Mouse (Mus musculus): Measurements from ENCODE around the gene Ugt2b1. TPM values are rescaled to one million over a fixed set of nuclear protein-coding genes. Genes with fewer than 3 reads are reported as not detected.
"Not testable (repeated sequence)": the region's sequence is repeated elsewhere in the genome, so short reads cannot be mapped to it uniquely, and the experiment has no call there.

Ugt2b1 gene
- not detected for polyA plus RNA-seq (2012; fragmentation: generic; extraction: Trizol)
- long read RNA-seq, experiment 1: 0 reads
- long read RNA-seq, experiment 2: 0 reads

- TF ChIP-seq CTCF (IDR thresholded peaks at IDR 0.05; ENCODE audit: control insufficient read depth, insufficient read depth, insufficient read length) (no peak), USF1 (IDR thresholded peaks at IDR 0.05; ENCODE audit: low read depth) (no peak), MYOD1 (IDR thresholded peaks at IDR 0.05; ENCODE audit: control insufficient read depth, insufficient read length, low read depth) (no peak), CEBPB (IDR thresholded peaks at IDR 0.05; ENCODE audit: low read depth) (no peak), MAX (IDR thresholded peaks at IDR 0.05) (no peak), FOSL1 (IDR thresholded peaks at IDR 0.05; ENCODE audit: insufficient read depth, low read length, poor library complexity, severe bottlenecking) (no peak), MYOG (IDR thresholded peaks at IDR 0.05; ENCODE audit: control insufficient read depth, extremely low read depth, insufficient read length) (no peak)
- no peak within 1 kb of the TSS for H3ac ChIP-seq (ENCODE audit: control insufficient read depth, insufficient read length, low read depth)
- H3K79me2 ChIP-seq (ENCODE audit: control insufficient read depth, insufficient read depth): no peaks in the 10 kb centered on the region
- no peaks in the 10 kb centered on the region for H3K36me3 ChIP-seq (ENCODE audit: control insufficient read depth, insufficient read depth)
- no peak within 1 kb of the TSS for H3K4me3 ChIP-seq (ENCODE audit: insufficient read depth, poor library complexity, severe bottlenecking)
- H3K27me3 ChIP-seq (ENCODE audit: control insufficient read depth, insufficient read depth, insufficient read length): no peaks in the 10 kb centered on the region
- no peaks in the 10 kb centered on the region for H3K79me3 ChIP-seq (ENCODE audit: low read depth)
Measured at GRCm38 (mm10) chr5:86926426-86926825, at the start of gene Ugt2b1. Gene Ugt2b1, minus strand, starts transcription at chr5:86926530.

GRCm38 (mm10) chr5:86967271-86967670 is 40.9 kb upstream of the Ugt2b1 start:
- H3K27me3 ChIP-seq (ENCODE audit: control insufficient read depth, insufficient read depth, insufficient read length); H3K79me2 ChIP-seq (ENCODE audit: control insufficient read depth, insufficient read depth); H3K36me3 ChIP-seq (ENCODE audit: control insufficient read depth, insufficient read depth); H3ac ChIP-seq (ENCODE audit: control insufficient read depth, insufficient read length, low read depth); H3K79me3 ChIP-seq (ENCODE audit: low read depth); H3K4me3 ChIP-seq (ENCODE audit: insufficient read depth, poor library complexity, severe bottlenecking): not testable (repeated sequence)

GRCm38 (mm10) chr5:86962849-86963248 is 36.5 kb upstream of the Ugt2b1 start:
- H3ac ChIP-seq (ENCODE audit: control insufficient read depth, insufficient read length, low read depth); H3K79me3 ChIP-seq (ENCODE audit: low read depth); H3K36me3 ChIP-seq (ENCODE audit: control insufficient read depth, insufficient read depth); H3K4me3 ChIP-seq (ENCODE audit: insufficient read depth, poor library complexity, severe bottlenecking); H3K27me3 ChIP-seq (ENCODE audit: control insufficient read depth, insufficient read depth, insufficient read length); H3K79me2 ChIP-seq (ENCODE audit: control insufficient read depth, insufficient read depth): not testable (repeated sequence)

- H3K36me3 ChIP-seq (ENCODE audit: control insufficient read depth, insufficient read depth): no peaks in the 10 kb centered on the region
- H3K79me2 ChIP-seq (ENCODE audit: control insufficient read depth, insufficient read depth): no peaks in the 10 kb centered on the region
- no peaks in the 10 kb centered on the region for H3K79me3 ChIP-seq (ENCODE audit: low read depth)
- no peak for TF ChIP-seq CEBPB (IDR thresholded peaks at IDR 0.05; ENCODE audit: low read depth)
- TF ChIP-seq FOSL1 (IDR thresholded peaks at IDR 0.05; ENCODE audit: insufficient read depth, low read length, poor library complexity, severe bottlenecking): no peak
- TF ChIP-seq MYOD1 (IDR thresholded peaks at IDR 0.05; ENCODE audit: control insufficient read depth, insufficient read length, low read depth): no peak
- TF ChIP-seq USF1 (IDR thresholded peaks at IDR 0.05; ENCODE audit: low read depth): no peak
- TF ChIP-seq MYOG (IDR thresholded peaks at IDR 0.05; ENCODE audit: control insufficient read depth, extremely low read depth, insufficient read length): no peak
- no peak for TF ChIP-seq MAX (IDR thresholded peaks at IDR 0.05)
- no peak for TF ChIP-seq CTCF (IDR thresholded peaks at IDR 0.05; ENCODE audit: control insufficient read depth, insufficient read depth, insufficient read length)
- no peak overlapping the region for H3K4me3 ChIP-seq (ENCODE audit: insufficient read depth, poor library complexity, severe bottlenecking)
- H3ac ChIP-seq (ENCODE audit: control insufficient read depth, insufficient read length, low read depth): no peak overlapping the region
- no peaks in the 10 kb centered on the region for H3K27me3 ChIP-seq (ENCODE audit: control insufficient read depth, insufficient read depth, insufficient read length)
Measured at GRCm38 (mm10) chr5:86961587-86962358, 35.4 kb upstream of the Ugt2b1 start.

GRCm38 (mm10) chr5:86960504-86960903 is 34.2 kb upstream of the Ugt2b1 start:
- no peak overlapping the region for H3ac ChIP-seq (ENCODE audit: control insufficient read depth, insufficient read length, low read depth)
- H3K27me3 ChIP-seq (ENCODE audit: control insufficient read depth, insufficient read depth, insufficient read length): no peaks in the 10 kb centered on the region
- TF ChIP-seq USF1 (IDR thresholded peaks at IDR 0.05; ENCODE audit: low read depth): no peak
- no peak for TF ChIP-seq CEBPB (IDR thresholded peaks at IDR 0.05; ENCODE audit: low read depth)
- TF ChIP-seq MAX (IDR thresholded peaks at IDR 0.05): no peak
- TF ChIP-seq CTCF (IDR thresholded peaks at IDR 0.05; ENCODE audit: control insufficient read depth, insufficient read depth, insufficient read length): no peak
- TF ChIP-seq MYOG (IDR thresholded peaks at IDR 0.05; ENCODE audit: control insufficient read depth, extremely low read depth, insufficient read length): no peak
- TF ChIP-seq MYOD1 (IDR thresholded peaks at IDR 0.05; ENCODE audit: control insufficient read depth, insufficient read length, low read depth): no peak
- no peak for TF ChIP-seq FOSL1 (IDR thresholded peaks at IDR 0.05; ENCODE audit: insufficient read depth, low read length, poor library complexity, severe bottlenecking)
- no peak overlapping the region for H3K4me3 ChIP-seq (ENCODE audit: insufficient read depth, poor library complexity, severe bottlenecking)
- H3K79me3 ChIP-seq (ENCODE audit: low read depth): no peaks in the 10 kb centered on the region
- H3K79me2 ChIP-seq (ENCODE audit: control insufficient read depth, insufficient read depth): no peaks in the 10 kb centered on the region
- no peaks in the 10 kb centered on the region for H3K36me3 ChIP-seq (ENCODE audit: control insufficient read depth, insufficient read depth)

GRCm38 (mm10) chr5:86942111-86942510 is 15.8 kb upstream of the Ugt2b1 start:
- Histone ChIP-seq H3K27me3 (ENCODE audit: control insufficient read depth, insufficient read depth, insufficient read length) (no peaks in the 10 kb centered on the region), H3ac (ENCODE audit: control insufficient read depth, insufficient read length, low read depth) (no peak overlapping the region), H3K36me3 (ENCODE audit: control insufficient read depth, insufficient read depth) (no peaks in the 10 kb centered on the region), H3K4me3 (ENCODE audit: insufficient read depth, poor library complexity, severe bottlenecking) (no peak overlapping the region), H3K79me2 (ENCODE audit: control insufficient read depth, insufficient read depth) (no peaks in the 10 kb centered on the region), H3K79me3 (ENCODE audit: low read depth) (no peaks in the 10 kb centered on the region)
- TF ChIP-seq CTCF (IDR thresholded peaks at IDR 0.05; ENCODE audit: control insufficient read depth, insufficient read depth, insufficient read length) (no peak), MYOG (IDR thresholded peaks at IDR 0.05; ENCODE audit: control insufficient read depth, extremely low read depth, insufficient read length) (no peak), MYOD1 (IDR thresholded peaks at IDR 0.05; ENCODE audit: control insufficient read depth, insufficient read length, low read depth) (no peak), CEBPB (IDR thresholded peaks at IDR 0.05; ENCODE audit: low read depth) (no peak)

All from C2C12 (cell line).